Mouse (Mus musculus) left cerebral cortex, adult 2 months (tissue): Measurements from ENCODE around the gene Gpr83. TPM values are rescaled to one million over a fixed set of nuclear protein-coding genes. Genes with fewer than 3 reads are reported as not detected.

Experiments used
- DNase-seq, 2 experiments: peaks; one replicate each; pipeline ENCODE4 v3.0.0; 2021 to 2022; ENCODE audit warnings: low spot score in 2 of 2, mixed read lengths in 1 of 2; ENCODE audit errors: extremely low spot score in 1 of 2
- H3K27ac ChIP-seq: fragments of 200-600 bp; 2 replicates; pipeline ENCODE4 v1.8.1; 2022
- H3K4me3 ChIP-seq: fragments of 200-600 bp; 2 replicates; pipeline ENCODE4 v1.8.1; 2022
- CTCF ChIP-seq: fragments of 200-600 bp; IDR thresholded peaks from 2 replicates; pipeline ENCODE4 v1.8.1; 2022; ENCODE audit warnings: antibody characterized with exemption, mild to moderate bottlenecking, moderate library complexity
- intact Hi-C: fragments of 180-260 bp; cut with DNase I; formaldehyde crosslinking; loops from one replicate; pipeline ENCODE4 v1.15.1; 2025
- total RNA-seq, 2 experiments: library from RNA; stranded (reverse); gene quantifications; 2 replicates each; pipeline ENCODE4 v1.2.3; 2021

Gene Gpr83
- total RNA-seq, 2 experiments from 2014 or later, result 20.0 to 23.6 TPM

DNA sequence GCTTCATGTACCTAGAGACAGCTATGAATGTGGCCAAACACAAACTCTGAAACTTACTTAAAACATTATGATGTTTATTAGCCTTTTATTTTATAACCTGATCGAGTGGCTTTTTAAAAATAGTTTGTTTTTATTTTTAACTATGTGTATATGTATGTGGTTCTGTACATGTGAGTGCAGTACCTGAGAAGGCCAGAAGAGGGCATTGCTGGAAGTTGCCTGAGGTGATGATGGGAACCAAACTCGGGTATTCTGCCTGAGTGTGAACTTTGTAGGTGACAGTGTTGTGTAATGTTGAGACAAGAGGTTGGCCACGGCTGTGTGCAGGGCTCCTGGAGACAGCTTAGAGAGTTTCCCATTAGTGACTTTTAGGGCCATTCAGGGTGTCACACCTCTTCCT lies 34.6 kb downstream of the Gpr83 start:
- TF ChIP-seq CTCF, result peak; percentile 33
- H3K27ac ChIP-seq, result no peak overlapping the region
- DNase-seq, result no peak

DNA sequence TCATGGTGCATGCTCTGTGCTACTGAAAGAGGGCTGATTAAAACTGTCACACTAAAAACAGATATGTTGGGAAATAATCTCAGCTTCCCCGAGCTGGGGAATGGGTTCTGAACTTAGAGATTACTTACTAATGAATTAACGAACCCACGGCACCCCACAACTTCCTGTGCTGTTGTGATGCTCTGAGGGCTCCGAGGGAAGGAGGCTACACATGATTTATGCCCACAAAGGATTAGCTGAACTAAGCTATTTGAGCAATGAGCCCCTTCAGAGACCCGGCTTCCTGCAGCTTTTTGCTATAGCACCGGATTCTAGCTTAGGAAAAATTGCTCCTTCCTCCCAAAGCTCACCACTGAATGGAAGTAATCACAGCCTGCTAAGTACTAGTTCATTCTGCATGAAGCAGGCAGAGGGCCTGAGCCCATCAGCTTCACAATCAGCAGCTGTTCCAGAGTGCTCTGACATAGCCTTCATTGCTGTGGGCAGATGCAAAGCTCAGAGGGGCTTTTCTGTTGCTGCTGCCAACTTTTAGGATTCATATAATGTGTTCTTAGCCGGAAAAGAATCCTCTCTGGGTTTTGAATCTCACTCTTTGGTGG lies 35.3 kb downstream of the Gpr83 start:
- DNase-seq, result no peak
- TF ChIP-seq CTCF, result no peak
- no peak overlapping the region for H3K27ac ChIP-seq
- H3K4me3 ChIP-seq, result no peak overlapping the region
- intact Hi-C loops, result no loop called here

More for the DNA sequence above, 34.6 kb downstream of the Gpr83 start:
- no peak overlapping the region for H3K4me3 ChIP-seq
- intact Hi-C loops, result no loop called here

DNA sequence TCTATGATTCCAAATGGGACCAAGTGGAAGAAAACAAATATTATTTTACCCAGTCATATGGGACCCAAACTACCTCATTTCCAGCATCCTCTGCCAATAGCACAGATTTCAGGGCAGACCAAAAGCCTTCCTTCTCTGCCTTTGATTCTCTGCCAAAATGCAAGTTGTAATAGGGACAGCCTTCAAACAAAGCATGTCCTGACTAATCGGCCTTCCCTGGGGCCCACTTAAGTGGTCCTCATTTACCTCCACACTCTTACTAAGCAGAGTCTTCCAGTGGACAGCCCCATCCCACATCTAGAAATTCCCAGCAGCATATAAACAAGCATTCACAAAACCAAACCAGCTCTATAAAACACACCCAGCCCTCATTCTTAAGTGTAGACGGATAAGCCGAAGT lies 37.1 kb downstream of the Gpr83 start:
- no peak for DNase-seq
- intact Hi-C loops, result no loop called here
- TF ChIP-seq CTCF, result no peak
- Histone ChIP-seq H3K4me3 (no peak overlapping the region), H3K27ac (no peak overlapping the region)

DNA sequence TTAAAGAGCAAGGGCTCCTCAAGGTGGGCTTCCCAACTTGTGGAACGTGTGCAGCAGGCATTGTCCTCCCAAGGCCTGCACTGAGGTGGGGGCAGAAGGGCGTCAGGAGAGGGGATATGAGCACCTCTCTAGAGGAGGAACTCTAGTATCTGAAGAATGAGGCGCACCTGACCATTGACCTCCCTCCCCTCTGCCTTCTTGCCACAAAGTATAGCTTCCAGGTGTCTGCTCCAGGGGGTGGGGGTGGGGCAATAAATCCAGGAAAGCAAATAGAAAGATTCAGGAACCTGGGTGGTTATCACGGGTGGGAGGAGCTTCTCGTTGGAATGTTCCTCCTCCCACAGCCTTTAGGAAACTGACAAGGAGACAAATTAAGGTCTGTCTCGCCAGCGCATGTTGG lies 41.7 kb downstream of the Gpr83 start:
- Histone ChIP-seq H3K27ac (no peak overlapping the region), H3K4me3 (no peak overlapping the region)
- DNase-seq, result no peak
- TF ChIP-seq CTCF, result no peak
- intact Hi-C loops, result no loop called here

DNA sequence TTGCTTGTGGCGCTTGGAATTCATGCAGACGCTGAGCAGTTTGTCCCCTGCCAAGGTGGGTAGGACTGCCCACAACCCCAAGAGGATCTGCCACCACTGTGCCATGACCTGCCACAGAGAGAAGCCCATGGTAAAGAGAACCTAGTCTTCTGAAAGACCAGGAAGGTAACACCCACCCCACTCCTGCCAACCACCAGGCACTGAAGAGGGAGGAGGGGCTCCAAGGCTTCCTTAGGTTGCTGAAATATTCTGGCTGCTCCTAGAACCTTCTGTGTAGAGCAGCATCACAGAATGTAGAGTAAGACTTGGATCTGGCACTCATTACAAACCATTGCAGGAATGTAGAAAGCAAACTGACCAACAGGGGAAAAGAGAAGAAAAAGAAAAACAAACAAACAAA lies 42.4 kb downstream of the Gpr83 start:
- no peak for TF ChIP-seq CTCF
- H3K4me3 ChIP-seq, result no peak overlapping the region
- intact Hi-C loops, result no loop called here
- no peak for DNase-seq
- H3K27ac ChIP-seq, result no peak overlapping the region

DNA sequence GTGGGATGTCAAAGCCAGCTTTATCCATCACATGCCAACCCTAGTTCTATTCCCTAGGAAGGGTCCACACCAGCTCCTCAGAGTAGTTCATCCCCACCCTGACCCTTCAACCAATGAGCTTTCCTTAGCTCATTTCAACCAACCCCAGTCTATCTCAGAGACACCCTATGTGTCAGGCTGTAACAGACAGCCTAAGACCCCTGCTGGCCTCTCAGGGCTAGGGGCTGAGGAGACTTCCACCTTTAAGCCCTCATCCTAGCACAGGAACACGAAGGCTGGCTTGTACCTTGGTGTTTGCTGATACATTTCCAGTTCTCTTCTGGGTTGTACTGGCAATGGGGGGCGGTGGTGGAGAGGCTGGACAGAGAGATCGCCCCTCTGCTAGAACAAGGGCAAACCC lies 43.0 kb downstream of the Gpr83 start:
- TF ChIP-seq CTCF, result no peak
- intact Hi-C loops, result no loop called here
- Histone ChIP-seq H3K4me3 (no peak overlapping the region), H3K27ac (no peak overlapping the region)
- DNase-seq, result no peak

DNA sequence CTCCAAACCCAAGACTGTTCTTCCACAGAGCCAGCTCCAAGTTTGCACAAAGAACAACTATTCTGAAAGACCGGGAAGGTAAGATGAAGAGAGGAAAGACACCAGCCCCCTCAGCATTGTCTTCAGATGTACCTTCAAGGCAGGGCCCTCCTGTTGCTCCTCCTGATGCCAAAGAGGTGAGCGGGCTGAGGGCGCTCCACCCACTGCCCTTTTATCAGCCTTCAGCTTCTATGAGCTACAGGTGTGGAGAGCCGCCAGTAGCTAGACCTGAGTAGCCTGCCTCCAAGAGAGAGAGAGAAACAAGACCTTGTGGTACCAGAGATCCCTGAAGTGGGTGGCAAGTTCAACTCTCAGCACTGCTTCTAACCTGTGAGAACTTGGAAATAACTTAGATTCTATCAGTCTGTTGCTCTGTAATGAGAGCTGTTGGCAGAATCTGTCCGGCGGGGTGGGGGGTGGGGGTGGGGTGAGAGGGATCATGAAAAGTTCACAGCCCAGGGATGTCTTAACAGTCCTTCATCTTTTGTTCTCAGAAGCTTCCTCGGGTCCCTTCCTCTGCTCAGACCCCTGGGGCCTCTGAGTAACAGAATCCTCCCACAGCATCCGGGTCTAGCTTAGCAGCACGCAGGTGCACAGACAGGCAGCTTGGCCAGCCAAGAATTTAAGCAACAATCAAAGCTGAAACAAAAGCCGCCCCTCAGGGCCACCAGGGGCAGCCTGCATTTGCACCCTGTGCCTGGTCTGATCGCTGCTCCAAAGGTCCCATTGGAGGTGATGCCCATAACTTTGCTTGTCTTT lies 43.8 kb downstream of the Gpr83 start, which contains the start of gene Izumo1r:
Izumo1r (minus strand) TSS at position 369 of the 798 bp plus-strand sequence.
- Histone ChIP-seq H3K27ac (peak within 1 kb of the TSS; percentile 11; the same call in 1 of the 2 replicates), H3K4me3 (no peak within 1 kb of the TSS)
- intact Hi-C loops, result no loop called here
- DNase-seq, result no peak
- no peak for TF ChIP-seq CTCF

DNA sequence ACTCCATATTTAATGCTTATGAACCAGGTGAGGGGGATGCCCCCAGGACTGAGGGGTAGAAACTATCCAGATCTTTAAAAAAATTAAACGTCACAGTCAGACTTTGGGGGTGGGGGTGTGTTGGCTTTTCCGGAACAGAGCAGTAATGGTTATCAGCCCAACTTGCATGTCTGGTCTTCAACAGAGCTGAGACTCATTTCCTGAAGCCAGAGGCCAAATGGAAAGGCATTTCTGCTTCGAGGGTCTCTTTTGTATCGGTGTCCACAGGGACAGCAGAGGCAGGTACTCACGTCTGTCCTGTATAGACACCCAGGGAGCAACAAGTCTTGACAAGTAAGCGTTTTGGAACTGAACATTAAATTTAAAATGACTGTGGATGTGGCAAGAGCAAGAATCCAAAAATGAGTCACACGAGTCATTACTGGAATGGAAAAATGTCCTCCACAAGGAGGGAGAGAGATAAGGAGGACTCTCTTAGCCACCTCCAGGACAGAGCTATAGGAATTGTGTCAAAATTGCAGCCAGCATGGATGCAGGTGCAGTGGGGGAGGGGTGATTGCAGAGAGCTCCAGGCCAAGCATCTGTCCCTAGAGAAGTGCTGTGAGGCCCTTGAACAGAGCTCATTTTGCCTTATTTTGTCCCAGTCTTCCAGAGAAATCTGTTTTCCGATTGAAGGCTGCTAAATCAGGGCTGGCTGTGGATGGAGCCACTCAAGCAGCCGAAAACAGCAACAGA lies 44.9 kb downstream of the Gpr83 start:
- no peak for TF ChIP-seq CTCF
- peak in 1 of 2 experiments; percentile 28 for DNase-seq
- intact Hi-C loops, result loop anchor here (5.0 kb wide), 2 partner anchors 77 to 92 kb away; no protein-coding TSS in a partner anchor
- peak overlapping the region; percentile 11; the same call in 1 of the 2 replicates for H3K27ac ChIP-seq
- H3K4me3 ChIP-seq, result no peak overlapping the region

DNA sequence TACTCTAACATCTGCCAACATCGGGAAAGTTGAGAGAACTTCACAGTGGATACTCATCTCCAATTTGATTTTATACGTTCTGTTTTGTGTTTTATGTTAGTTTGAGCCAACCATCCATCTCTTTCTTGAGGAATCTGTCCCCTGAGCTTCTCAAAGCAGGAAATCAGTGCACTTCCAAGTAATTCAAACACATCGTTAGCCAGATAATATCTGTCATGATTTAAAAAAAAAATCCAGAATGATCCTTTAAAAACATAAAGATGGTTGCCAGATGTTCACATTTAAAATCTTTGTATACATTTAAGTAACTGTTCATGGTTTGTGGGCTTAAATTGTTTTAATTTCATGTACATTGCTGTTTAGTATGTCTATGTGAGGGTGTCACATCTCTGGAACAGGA lies 45.9 kb downstream of the Gpr83 start:
- intact Hi-C loops, result loop anchor here (5.0 kb wide), 2 partner anchors 76 to 91 kb away; no protein-coding TSS in a partner anchor
- Histone ChIP-seq H3K4me3 (no peak overlapping the region), H3K27ac (no peak overlapping the region)
- TF ChIP-seq CTCF, result no peak
- no peak for DNase-seq

DNA sequence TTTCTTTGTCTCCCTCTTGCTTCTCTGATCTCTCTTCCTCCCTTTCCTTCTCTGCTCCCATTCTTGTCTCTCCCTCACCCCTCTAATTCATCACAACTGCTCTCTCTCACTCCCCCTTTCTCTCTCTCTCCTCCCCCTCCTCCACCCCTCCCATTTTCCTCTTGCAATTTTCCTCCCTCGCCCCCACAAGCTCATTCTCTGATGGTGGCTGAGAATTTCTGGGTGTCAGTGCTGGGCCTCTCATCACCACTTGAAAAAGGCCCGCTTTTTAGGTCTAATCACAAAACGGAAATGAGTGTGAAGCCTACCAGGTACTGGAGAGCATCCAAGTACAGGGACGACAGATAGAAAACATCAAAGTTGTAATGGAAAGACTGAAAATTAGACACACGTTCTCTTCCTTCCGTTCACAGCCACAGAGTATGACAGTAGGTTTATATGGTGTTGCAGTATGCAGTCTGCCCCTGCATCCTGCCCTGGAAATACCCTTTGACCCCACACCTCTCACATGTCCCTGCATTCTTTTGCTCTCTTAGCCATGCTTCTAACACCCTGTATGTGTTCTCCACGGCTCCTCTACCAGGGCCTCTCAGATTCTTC lies 47.9 kb downstream of the Gpr83 start:
- no peak for TF ChIP-seq CTCF
- no peak overlapping the region for H3K4me3 ChIP-seq
- H3K27ac ChIP-seq, result peak overlapping the region; percentile 67
- intact Hi-C loops, result loop anchor here (5.0 kb wide), 2 partner anchors 74 to 89 kb away; no protein-coding TSS in a partner anchor
- DNase-seq, result peak; percentile 22 to 23

DNA sequence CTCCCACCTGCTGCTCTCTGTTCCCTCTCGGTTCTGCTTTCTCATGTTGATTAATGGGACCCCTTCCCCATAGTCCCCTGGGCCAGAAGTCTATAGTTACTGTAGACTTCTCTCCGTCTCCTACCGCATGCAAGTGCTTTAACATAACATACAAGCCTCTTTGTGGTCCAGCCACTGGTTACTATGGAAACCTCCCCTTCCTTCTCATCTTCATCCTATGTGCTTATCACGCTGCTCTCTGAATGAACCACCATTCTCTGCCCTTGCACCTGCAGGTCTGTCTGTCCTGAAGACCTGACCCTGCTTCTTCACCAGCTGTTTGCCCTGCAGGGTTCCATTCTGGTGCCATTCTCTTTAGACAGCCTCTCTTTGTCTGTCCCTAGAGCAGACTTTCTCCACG lies 50.0 kb downstream of the Gpr83 start:
- intact Hi-C loops, result loop anchor here (5.0 kb wide), 2 partner anchors 72 to 87 kb away; no protein-coding TSS in a partner anchor
- DNase-seq, result no peak
- no peak overlapping the region for H3K27ac ChIP-seq
- TF ChIP-seq CTCF, result no peak
- no peak overlapping the region for H3K4me3 ChIP-seq
